Mouse (Mus musculus): Measurements from ENCODE around the gene Olfr622.

GRCm38 (mm10) chr7:103682420-103682819, 39.9 kb upstream of the Olfr622 start, which contains the start of gene Olfr625-ps1:
- no peak for TF ChIP-seq CTCF (IDR thresholded peaks at IDR 0.05; ENCODE audit: low read depth)
- no peak for TF ChIP-seq EP300 (IDR thresholded peaks at IDR 0.05; ENCODE audit: low read depth)
